Mouse (Mus musculus) spleen, embryonic (tissue): ENCODE data around the gene Dnah1.

Experiments used
- CTCF ChIA-PET: fragments of 350-600 bp; sonication (Branson Sonifier 250); formaldehyde crosslinking; loops from one replicate; lab custom pipeline; 2022; lab: Charles Lee

Dnah1 gene

DNA sequence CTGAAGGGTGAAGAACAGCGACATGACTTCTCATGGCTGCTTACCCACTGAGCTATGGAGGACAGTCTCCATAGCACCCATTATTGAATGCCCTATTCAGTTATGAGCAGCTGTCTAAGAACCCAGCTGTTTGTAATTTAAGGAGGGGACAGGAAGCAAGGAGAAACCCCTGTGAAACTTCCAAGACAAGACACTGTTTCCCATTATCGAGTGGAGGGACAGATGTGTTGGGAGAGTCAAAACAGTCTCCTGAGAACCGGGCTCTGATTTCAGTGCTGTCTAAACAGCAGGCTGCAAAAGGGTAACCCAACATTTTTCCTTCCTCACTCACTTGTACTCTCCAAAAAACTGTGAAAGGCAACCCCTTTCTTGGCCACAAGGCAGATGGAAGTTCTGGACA, 83.2 kb downstream of the Dnah1 start:
- CTCF ChIA-PET = no interaction called here

DNA sequence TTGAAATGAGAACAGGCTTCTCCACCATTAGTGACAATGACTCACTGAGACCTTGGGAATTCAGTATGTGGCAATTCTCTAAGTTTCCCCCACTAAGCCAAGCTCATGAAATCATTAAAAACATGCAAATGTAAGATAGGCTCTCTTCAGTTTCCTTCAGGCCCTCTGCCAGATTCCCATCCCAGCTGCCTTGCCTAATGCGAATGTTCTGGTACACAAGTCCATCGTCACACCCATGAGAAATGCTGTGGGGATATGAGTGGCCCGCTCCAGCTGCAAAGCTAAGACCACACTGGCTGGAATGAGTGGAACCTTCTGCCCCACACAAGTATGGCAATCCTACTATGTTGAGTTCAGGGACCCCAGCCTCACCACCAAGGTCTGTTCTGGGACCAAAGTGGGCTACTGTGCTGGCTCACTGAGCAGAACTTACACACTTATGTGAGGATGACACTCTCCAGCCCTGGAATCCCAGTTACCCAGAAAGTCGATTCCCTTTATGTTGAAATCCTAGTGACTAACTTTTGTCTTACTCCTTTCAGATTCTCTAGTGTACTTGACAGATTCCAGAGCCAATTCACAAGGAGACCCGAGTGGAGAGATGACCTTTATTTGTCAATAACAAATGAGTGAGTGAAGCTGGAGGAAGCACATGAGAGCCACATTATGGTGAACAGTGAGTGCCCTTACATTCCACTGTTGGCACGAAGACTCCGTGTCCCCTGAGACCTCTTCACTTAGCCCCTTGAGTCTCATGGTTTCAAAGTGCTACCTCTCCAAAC, 86.4 kb downstream of the Dnah1 start:
- CTCF ChIA-PET = no interaction called here

DNA sequence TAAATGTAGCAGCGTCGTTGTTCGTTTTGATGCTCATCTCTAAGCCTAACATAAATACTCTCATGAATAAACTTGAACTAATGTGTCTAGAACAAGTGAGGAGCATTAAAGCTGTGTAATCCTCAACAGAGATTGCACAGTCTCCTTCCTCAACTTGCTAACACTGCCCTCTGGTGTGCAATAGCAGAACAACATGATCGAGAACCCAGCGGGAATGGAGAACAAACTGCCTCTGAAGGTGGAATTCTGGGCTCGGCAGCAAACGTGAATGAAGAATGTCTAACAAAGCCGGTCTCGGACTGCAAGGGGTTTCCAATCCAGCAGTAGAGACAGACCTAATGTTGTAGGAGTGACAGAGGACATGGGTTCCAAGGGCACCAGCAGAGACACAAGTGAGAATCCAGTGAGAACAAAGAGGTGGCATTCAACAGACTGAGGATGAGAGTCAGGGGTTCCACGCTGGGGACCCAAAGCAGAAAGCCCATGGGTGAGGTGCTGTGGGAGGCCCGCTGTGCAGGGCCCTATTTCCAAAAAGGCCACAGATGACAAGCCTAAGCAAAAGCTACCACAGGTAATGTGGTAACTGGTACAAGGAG, 89.6 kb downstream of the Dnah1 start:
- CTCF ChIA-PET = interaction anchor here (1.4 kb wide), 1 partner anchor 21 kb away, joined by 4 read pairs; no protein-coding TSS in a partner anchor

- CTCF ChIA-PET = interaction anchor here (0.6 kb wide), 1 partner anchor 26 kb away, joined by 3 read pairs; no protein-coding TSS in a partner anchor
These were observed 90.4 kb downstream of the Dnah1 start for GRCm38 (mm10) chr14:31233070-31233995.

GRCm38 (mm10) chr14:31232404-31233069, 91.2 kb downstream of the Dnah1 start:
- CTCF ChIA-PET = interaction anchor here (0.6 kb wide), 2 partner anchors 17 to 27 kb away, joined by 3 read pairs; no protein-coding TSS in a partner anchor

DNA sequence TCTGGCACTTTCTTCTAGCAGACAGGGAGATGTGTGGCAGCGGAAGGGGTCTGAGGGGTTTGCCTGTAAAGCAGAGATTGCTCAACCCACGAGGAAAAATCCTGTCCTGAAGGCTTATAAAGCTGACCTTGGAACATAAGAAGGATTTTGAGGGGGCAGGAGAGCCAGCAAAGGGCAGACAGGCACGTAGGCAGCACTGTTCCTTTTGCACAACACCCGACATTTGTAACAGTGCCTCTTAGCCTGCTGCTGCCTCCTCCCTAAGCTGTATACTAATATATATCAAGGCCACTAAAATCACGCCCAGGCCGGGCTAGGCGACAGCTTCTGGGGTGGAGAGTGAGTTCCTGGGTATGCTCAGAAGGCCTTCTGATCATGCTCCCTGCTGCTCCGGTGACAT, 93.3 kb downstream of the Dnah1 start:
- CTCF ChIA-PET = interaction anchor here (0.6 to 2.3 kb wide), 2 partner anchors 12 to 17 kb away, joined by 3 to 12 read pairs; partner anchors contain the start of gene Sema3g

DNA sequence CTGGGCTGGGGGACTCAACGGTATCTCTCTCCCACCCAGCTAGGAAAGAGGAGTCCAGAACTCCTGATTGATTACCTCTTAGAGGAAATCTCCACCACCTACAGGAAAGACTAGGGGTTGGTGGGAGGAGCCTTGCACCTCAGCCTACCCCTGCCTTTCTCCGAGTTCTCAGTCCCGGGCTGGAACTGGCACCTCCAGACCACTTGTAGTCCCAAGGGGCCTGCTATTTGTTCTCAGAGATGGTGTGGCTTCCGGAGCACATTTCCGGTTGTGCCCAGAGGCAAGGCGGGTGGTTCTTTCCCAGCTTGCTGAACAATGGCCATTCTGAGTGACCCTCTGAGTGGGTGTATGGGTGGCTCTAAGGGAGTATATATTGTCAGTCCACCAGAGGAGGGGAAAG, 95.5 kb downstream of the Dnah1 start:
- CTCF ChIA-PET = no interaction called here

DNA sequence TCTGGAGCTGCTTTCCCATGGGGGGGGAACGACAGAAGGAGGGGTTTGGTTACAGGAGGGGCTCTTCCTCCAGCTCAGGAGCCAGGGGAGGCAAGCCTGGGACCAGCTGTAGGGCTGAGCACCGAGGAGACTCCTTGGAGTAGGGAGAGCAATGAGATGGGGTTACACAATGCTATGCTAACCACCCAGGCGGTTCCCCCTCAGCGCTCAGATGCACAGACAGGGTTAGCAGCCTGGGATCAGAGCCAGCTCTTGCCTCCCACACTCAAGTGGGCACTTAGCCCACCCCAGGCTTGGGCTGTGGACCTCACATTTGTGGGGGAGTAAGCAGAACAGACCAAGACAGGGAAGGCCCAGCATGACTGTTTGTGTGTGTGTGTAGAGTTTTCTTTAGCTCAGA, 96.7 kb downstream of the Dnah1 start:
- CTCF ChIA-PET = no interaction called here

- CTCF ChIA-PET = interaction anchor here (2.4 kb wide), 1 partner anchor 13 kb away, joined by 12 read pairs; no protein-coding TSS in a partner anchor
These were observed 106.0 kb downstream of the Dnah1 start, which contains the start of gene Sema3g for GRCm38 (mm10) chr14:31217666-31218065. Gene Sema3g (plus strand): TSS chr14:31217860.

- CTCF ChIA-PET = interaction anchor here (0.5 to 2.4 kb wide), 3 partner anchors 14 to 1242 kb away, joined by 5 to 12 read pairs (median 7); no protein-coding TSS in a partner anchor
These were observed 106.8 kb downstream of the Dnah1 start, which contains the start of gene Nisch for GRCm38 (mm10) chr14:31216846-31217245. Gene Nisch (minus strand): TSS chr14:31216946.

GRCm38 (mm10) chr14:31215157-31216002, 108.3 kb downstream of the Dnah1 start:
- CTCF ChIA-PET = interaction anchor here (0.7 to 1.1 kb wide), 3 partner anchors 17 to 1117 kb away, joined by 3 to 6 read pairs (median 3); no protein-coding TSS in a partner anchor

GRCm38 (mm10) chr14:31214684-31215083, 109.0 kb downstream of the Dnah1 start:
- CTCF ChIA-PET = interaction anchor here (0.7 to 1.1 kb wide), 2 partner anchors 110 to 1116 kb away, joined by 3 to 6 read pairs; no protein-coding TSS in a partner anchor

GRCm38 (mm10) chr14:31213868-31214267, 109.8 kb downstream of the Dnah1 start:
- CTCF ChIA-PET = no interaction called here

GRCm38 (mm10) chr14:31212499-31212898, 111.2 kb downstream of the Dnah1 start:
- CTCF ChIA-PET = no interaction called here

- CTCF ChIA-PET = no interaction called here
These were observed 111.8 kb downstream of the Dnah1 start for GRCm38 (mm10) chr14:31211854-31212253.
